Mouse (Mus musculus) forebrain, embryonic 14.5 days (tissue): ENCODE results near the gene H2-K1. TPM values are rescaled to one million over a fixed set of nuclear protein-coding genes. Genes with fewer than 3 reads are reported as not detected.

Source experiments
- ATAC-seq: fragments of 200-750 bp; cut with Nextera tagmentation; 2 replicates; pipeline ENCODE4 v1.8.0; 2017; ENCODE audit warnings: mild to moderate bottlenecking, moderate library complexity
- DNase-seq: peaks from one replicate; pipeline ENCODE4 v3.0.0-alpha.2; 2015; ENCODE audit warnings: low spot score
- H3K27ac ChIP-seq: fragments of 300-500 bp; sonication (generic); 2 replicates; pipeline ENCODE4 v1.5.1; 2014; ENCODE audit warnings: low read depth, mild to moderate bottlenecking, control low read depth, low read length, moderate library complexity
- H3K27me3 ChIP-seq: fragments of 300-500 bp; sonication (generic); replicated peaks from 2 replicates; pipeline ENCODE4 v1.6.1; 2014; ENCODE audit warnings: low read length, control low read depth, mixed read lengths; ENCODE audit not compliant: control insufficient read depth, insufficient read depth
- H3K36me3 ChIP-seq: fragments of 300-500 bp; sonication (generic); 2 replicates; pipeline ENCODE4 v1.6.1; 2014; ENCODE audit warnings: low read length, control low read depth; ENCODE audit not compliant: control insufficient read depth, insufficient read depth
- H3K4me1 ChIP-seq: fragments of 300-500 bp; sonication (generic); 2 replicates; pipeline ENCODE4 v1.6.1; 2014; ENCODE audit warnings: antibody characterized with exemption, low read length, control low read depth; ENCODE audit not compliant: control insufficient read depth, insufficient read depth
- H3K4me2 ChIP-seq: fragments of 300-500 bp; sonication (generic); 2 replicates; pipeline ENCODE4 v1.6.1; 2014; ENCODE audit warnings: mild to moderate bottlenecking, control low read depth, low read length
- H3K4me3 ChIP-seq: fragments of 300-500 bp; sonication (generic); 2 replicates; pipeline ENCODE4 v1.5.1; 2014; ENCODE audit warnings: low read depth, low read length, control low read depth
- H3K9ac ChIP-seq: fragments of 300-500 bp; sonication (generic); 2 replicates; pipeline ENCODE4 v1.6.1; 2014; ENCODE audit warnings: mild to moderate bottlenecking, low read length, control low read depth, moderate library complexity
- H3K9me3 ChIP-seq: fragments of 300-500 bp; sonication (generic); replicated peaks from 2 replicates; pipeline ENCODE4 v1.6.1; 2016; ENCODE audit warnings: low read length, control low read depth, mixed read lengths; ENCODE audit not compliant: control insufficient read depth
- WGBS: fragments of 180-500 bp; shearing (Covaris S2); extraction: QIAGEN DNeasy Blood & Tissue Kit; methylation state at CpG from one replicate; pipeline ENCODE4 v1.1.7; 2014; 5-methylcytosine and 5-hydroxymethylcytosine counted together
- microRNA counts: library from miRNA; unstranded; fragments of <30 nt; microRNA quantifications from one replicate; lab custom pipeline; 2016
- microRNA-seq: library from miRNA; unstranded; fragments of <30 nt; microRNA quantifications from one replicate; pipeline ENCODE4, GENCODE M21; 2016
- polyA plus RNA-seq: library from polyadenylated mRNA; unstranded; fragments of >200 nt; fragmentation: Nextera tagmentation; extraction: Ambion mirVana; gene quantifications from 2 replicates; pipeline ENCODE4 v1.2.1, GENCODE M21; 2014

The H2-K1 gene
- polyA plus RNA-seq, 1 experiment from 2014 or later: 14.2 TPM

GRCm38 (mm10) chr17:33950131-33950625 is 50.0 kb downstream of the H2-K1 start:
- peaks cover 74% of the 10 kb centered on the region for H3K36me3 ChIP-seq
- 70% methylated on average over 10 of the region's 10 CpGs for WGBS
- H3K4me1 ChIP-seq: peaks cover 22% of the 10 kb centered on the region
- no peak overlapping the region for H3K27ac ChIP-seq
- DNase-seq (no peak), ATAC-seq (no peak)
- H3K4me2 ChIP-seq: peak overlapping the region; percentile 82
- no peaks in the 10 kb centered on the region for H3K27me3 ChIP-seq
- peak overlapping the region; percentile 42 for H3K4me3 ChIP-seq
- H3K9ac ChIP-seq: peak overlapping the region; percentile 71
- no peaks in the 10 kb centered on the region for H3K9me3 ChIP-seq

- Histone ChIP-seq H3K9me3 (no peaks in the 10 kb centered on the region), H3K4me2 (no peak overlapping the region), H3K36me3 (peaks cover 83% of the 10 kb centered on the region), H3K27ac (no peak overlapping the region), H3K9ac (no peak overlapping the region), H3K4me1 (peaks cover 15% of the 10 kb centered on the region), H3K4me3 (no peak overlapping the region), H3K27me3 (no peaks in the 10 kb centered on the region)
- ATAC-seq (no peak), DNase-seq (no peak)
- 91% methylated on average over 19 of the region's 19 CpGs for WGBS
Observed at GRCm38 (mm10) chr17:33948905-33949537, 51.1 kb downstream of the H2-K1 start.

- Histone ChIP-seq H3K27ac (no peak overlapping the region), H3K36me3 (peaks cover 83% of the 10 kb centered on the region), H3K4me2 (no peak overlapping the region), H3K4me3 (no peak overlapping the region), H3K4me1 (peaks cover 13% of the 10 kb centered on the region), H3K9me3 (no peaks in the 10 kb centered on the region), H3K27me3 (no peaks in the 10 kb centered on the region), H3K9ac (no peak overlapping the region)
- no peak for DNase-seq
- ATAC-seq: no peak
- WGBS: 90% methylated on average over 22 of the region's 22 CpGs
Observed at GRCm38 (mm10) chr17:33948090-33948904, 51.9 kb downstream of the H2-K1 start.

GRCm38 (mm10) chr17:33947430-33948089 is 52.6 kb downstream of the H2-K1 start:
- H3K27ac ChIP-seq: no peak overlapping the region
- H3K4me1 ChIP-seq: peaks cover 13% of the 10 kb centered on the region
- 90% methylated on average over 10 of the region's 10 CpGs for WGBS
- no peak overlapping the region for H3K9ac ChIP-seq
- no peaks in the 10 kb centered on the region for H3K27me3 ChIP-seq
- no peak overlapping the region for H3K4me2 ChIP-seq
- DNase-seq (no peak), ATAC-seq (no peak)
- peaks cover 81% of the 10 kb centered on the region for H3K36me3 ChIP-seq
- no peak overlapping the region for H3K4me3 ChIP-seq
- H3K9me3 ChIP-seq: no peaks in the 10 kb centered on the region

MicroRNAs encoded within 50 kb of the gene (microRNA counts, 519-probe panel; counts per million panel counts)
- 3,417 counts per million, percentile 32 among the panel's probes with 10 or more counts for microRNA mmu-miR-219 (lab: Ali Mortazavi, UCI)

Small RNA genes lying within 50 kb of the gene (microRNA-seq; reads per million reads assigned to microRNA genes)
- gene Mir219a-1 (not detected), gene Mir219c (not detected)

Other genes with a start within 250 kb of the H2-K1 start
- 340 and 341 TPM in 2 replicates for gene Rab11b, start 239.8 kb downstream of the H2-K1 start, polyA plus RNA-seq
- gene Angptl4, start 218.5 kb downstream of the H2-K1 start, polyA plus RNA-seq: 15.2 and 15.8 TPM in 2 replicates
- 35.6 and 37.2 TPM in 2 replicates for gene Kank3, start 189.8 kb downstream of the H2-K1 start, polyA plus RNA-seq
- gene Rps28, start 175.8 kb downstream of the H2-K1 start, polyA plus RNA-seq: 624 and 885 TPM in 2 replicates
- gene Ndufa7, start 175.8 kb downstream of the H2-K1 start, polyA plus RNA-seq: 461 and 608 TPM in 2 replicates
- 66.8 and 86.0 TPM in 2 replicates for gene Cd320, start 157.3 kb downstream of the H2-K1 start, polyA plus RNA-seq
- gene Gm7029, start 126.5 kb downstream of the H2-K1 start, polyA plus RNA-seq: not detected in 2 replicates
- 3.8 and 4.6 TPM in 2 replicates for gene Kifc1, start 109.7 kb downstream of the H2-K1 start, polyA plus RNA-seq
- 0.28 TPM in 1 of 2 replicates, not detected in the other for gene Platr17, start 95.2 kb downstream of the H2-K1 start, polyA plus RNA-seq
- 43.3 and 48.0 TPM in 2 replicates for gene Daxx, start 90.9 kb downstream of the H2-K1 start, polyA plus RNA-seq
- gene Tapbp, start 84.4 kb downstream of the H2-K1 start, polyA plus RNA-seq: 14.1 and 17.7 TPM in 2 replicates
- gene Zbtb22, start 84.4 kb downstream of the H2-K1 start, polyA plus RNA-seq: 12.3 and 12.6 TPM in 2 replicates
- 27.2 and 36.0 TPM in 2 replicates for gene Rgl2, start 70.8 kb downstream of the H2-K1 start, polyA plus RNA-seq
- 185 and 192 TPM in 2 replicates for gene Pfdn6, start 60.0 kb downstream of the H2-K1 start, polyA plus RNA-seq
- gene Wdr46, start 59.7 kb downstream of the H2-K1 start, polyA plus RNA-seq: 10.5 and 14.6 TPM in 2 replicates
- 6.0 and 6.7 TPM in 2 replicates for gene B3galt4, start 48.9 kb downstream of the H2-K1 start, polyA plus RNA-seq
- gene Vps52, start 44.5 kb downstream of the H2-K1 start, polyA plus RNA-seq: 41.6 and 50.4 TPM in 2 replicates
- 1,022 and 1,419 TPM in 2 replicates for gene Rps18, start 44.3 kb downstream of the H2-K1 start, polyA plus RNA-seq
- 6.7 and 7.4 TPM in 2 replicates for gene Ring1, start 24.3 kb upstream of the H2-K1 start, polyA plus RNA-seq
- gene H2-Ke6, start 27.7 kb upstream of the H2-K1 start, polyA plus RNA-seq: 60.2 and 75.4 TPM in 2 replicates
- gene Slc39a7, start 31.3 kb upstream of the H2-K1 start, polyA plus RNA-seq: 78.3 and 84.1 TPM in 2 replicates
- 21.4 and 27.7 TPM in 2 replicates for gene Rxrb, start 31.5 kb upstream of the H2-K1 start, polyA plus RNA-seq
- gene Col11a2, start 39.1 kb upstream of the H2-K1 start, polyA plus RNA-seq: 0.95 and 1.6 TPM in 2 replicates
- 0.22 TPM in 1 of 2 replicates, not detected in the other for gene H2-Oa, start 92.0 kb upstream of the H2-K1 start, polyA plus RNA-seq
- gene H2-DMa, start 119.2 kb upstream of the H2-K1 start, polyA plus RNA-seq: 11.0 and 11.6 TPM in 2 replicates
- gene Brd2, start 122.3 kb upstream of the H2-K1 start, polyA plus RNA-seq: 118 and 137 TPM in 2 replicates
- gene H2-DMb2, start 143.0 kb upstream of the H2-K1 start, polyA plus RNA-seq: 0.18 and 0.36 TPM in 2 replicates
- gene H2-DMb1, start 152.7 kb upstream of the H2-K1 start, polyA plus RNA-seq: 0.66 and 1.2 TPM in 2 replicates
- 1.1 and 1.2 TPM in 2 replicates for gene Tap1, start 187.2 kb upstream of the H2-K1 start, polyA plus RNA-seq
- 0.58 and 1.0 TPM in 2 replicates for gene Psmb9, start 187.4 kb upstream of the H2-K1 start, polyA plus RNA-seq
- gene Psmb8, start 197.4 kb upstream of the H2-K1 start, polyA plus RNA-seq: 1.8 and 2.7 TPM in 2 replicates
- gene Tap2, start 203.2 kb upstream of the H2-K1 start, polyA plus RNA-seq: 0.28 and 0.61 TPM in 2 replicates
- gene H2-Ob, start 238.6 kb upstream of the H2-K1 start, polyA plus RNA-seq: 0.18 TPM in 1 of 2 replicates, not detected in the other